Mouse (Mus musculus): ENCODE measurements around the gene Fam129a. TPM values are rescaled to one million over a fixed set of nuclear protein-coding genes. Genes with fewer than 3 reads are reported as not detected.
"Not testable (repeated sequence)": the region's sequence is repeated elsewhere in the genome, so short reads cannot be mapped to it uniquely, and the experiment has no call there.

Gene Fam129a
- polyA plus RNA-seq, 1 experiment from 2014 or later: 0.70 TPM

GRCm38 (mm10) chr1:151595600-151596299, 24.8 kb downstream of the Fam129a start:
- Histone ChIP-seq H3K36me3 (ENCODE audit: control insufficient read depth, insufficient read depth, low read length) (no peaks in the 10 kb centered on the region), H3K9me3 (replicated peaks; ENCODE audit: control insufficient read depth, low read length, poor library complexity, severe bottlenecking) (no peaks in the 10 kb centered on the region), H3K9ac (ENCODE audit: low read depth, low read length) (no peak overlapping the region), H3K4me1 (ENCODE audit: control insufficient read depth, insufficient read depth, low read length) (no peaks in the 10 kb centered on the region), H3K4me2 (ENCODE audit: low read length) (no peak overlapping the region), H3K27ac (ENCODE audit: low read length) (no peak overlapping the region), H3K27me3 (ENCODE audit: control insufficient read depth, insufficient read depth, low read depth, low read length) (no peaks in the 10 kb centered on the region), H3K4me3 (ENCODE audit: low read depth, low read length) (no peak overlapping the region)
- ATAC-seq: no peak
- 27% methylated on average over 12 of the region's 12 CpGs for WGBS

- H3K4me1 ChIP-seq (ENCODE audit: control insufficient read depth, insufficient read depth, low read length): no peaks in the 10 kb centered on the region; the same call in 1 of the 2 replicates
- H3K27ac ChIP-seq (ENCODE audit: low read length): no peak overlapping the region
- H3K4me2 ChIP-seq (ENCODE audit: low read length): no peak overlapping the region
- WGBS: 67% methylated on average over 8 of the region's 8 CpGs
- no peaks in the 10 kb centered on the region for H3K9me3 ChIP-seq (replicated peaks; ENCODE audit: control insufficient read depth, low read length, poor library complexity, severe bottlenecking)
- H3K36me3 ChIP-seq (ENCODE audit: control insufficient read depth, insufficient read depth, low read length): no peaks in the 10 kb centered on the region
- H3K9ac ChIP-seq (ENCODE audit: low read depth, low read length): no peak overlapping the region
- no peak for ATAC-seq
- no peak overlapping the region for H3K4me3 ChIP-seq (ENCODE audit: low read depth, low read length)
- no peaks in the 10 kb centered on the region for H3K27me3 ChIP-seq (ENCODE audit: control insufficient read depth, insufficient read depth, low read depth, low read length)
Measured at GRCm38 (mm10) chr1:151596562-151596961, 25.6 kb downstream of the Fam129a start.

- ATAC-seq: no peak
- Histone ChIP-seq H3K4me3 (ENCODE audit: low read depth, low read length) (no peak overlapping the region), H3K27ac (ENCODE audit: low read length) (no peak overlapping the region), H3K4me2 (ENCODE audit: low read length) (no peak overlapping the region), H3K4me1 (ENCODE audit: control insufficient read depth, insufficient read depth, low read length) (no peaks in the 10 kb centered on the region; the same call in 1 of the 2 replicates), H3K36me3 (ENCODE audit: control insufficient read depth, insufficient read depth, low read length) (no peaks in the 10 kb centered on the region), H3K27me3 (ENCODE audit: control insufficient read depth, insufficient read depth, low read depth, low read length) (no peaks in the 10 kb centered on the region), H3K9me3 (replicated peaks; ENCODE audit: control insufficient read depth, low read length, poor library complexity, severe bottlenecking) (no peaks in the 10 kb centered on the region), H3K9ac (ENCODE audit: low read depth, low read length) (no peak overlapping the region)
- 84% methylated on average over 6 of the region's 6 CpGs for WGBS
Measured at GRCm38 (mm10) chr1:151597677-151598297, 26.8 kb downstream of the Fam129a start.

GRCm38 (mm10) chr1:151598876-151599275, 27.9 kb downstream of the Fam129a start:
- no peak overlapping the region for H3K9ac ChIP-seq (ENCODE audit: low read depth, low read length)
- 93% methylated on average over 2 of the region's 2 CpGs for WGBS

DNA sequence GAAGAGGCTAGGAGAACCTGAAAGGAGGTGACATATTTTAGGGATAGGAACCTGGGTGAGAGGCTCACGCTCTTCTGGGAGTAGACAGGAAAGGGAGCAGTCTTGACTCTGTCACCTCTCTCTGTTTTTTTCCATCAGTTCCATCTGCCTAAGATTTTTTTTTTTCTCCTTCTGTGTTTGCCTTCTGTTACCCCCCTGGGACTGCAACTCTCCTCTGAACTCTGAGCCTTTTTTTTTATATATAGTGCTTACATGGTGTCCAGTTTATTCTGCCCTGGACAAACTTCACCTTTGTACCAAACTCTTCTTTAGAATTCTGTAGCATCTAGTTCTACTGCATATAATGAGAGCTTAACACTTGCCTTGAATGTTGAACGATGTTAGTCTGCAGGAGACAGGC, 33.3 kb downstream of the Fam129a start:
- no peaks in the 10 kb centered on the region for H3K36me3 ChIP-seq (ENCODE audit: control insufficient read depth, insufficient read depth, low read length)
- no peak overlapping the region for H3K4me2 ChIP-seq (ENCODE audit: low read length)
- no peak overlapping the region for H3K4me3 ChIP-seq (ENCODE audit: low read depth, low read length)
- no peaks in the 10 kb centered on the region for H3K27me3 ChIP-seq (ENCODE audit: control insufficient read depth, insufficient read depth, low read depth, low read length)
- no peaks in the 10 kb centered on the region; the same call in 1 of the 2 replicates for H3K4me1 ChIP-seq (ENCODE audit: control insufficient read depth, insufficient read depth, low read length)
- no peak overlapping the region for H3K27ac ChIP-seq (ENCODE audit: low read length)
- ATAC-seq: no peak
- 74% methylated on average over 2 of the region's 2 CpGs for WGBS
- H3K9me3 ChIP-seq (replicated peaks; ENCODE audit: control insufficient read depth, low read length, poor library complexity, severe bottlenecking): no peaks in the 10 kb centered on the region
- H3K9ac ChIP-seq (ENCODE audit: low read depth, low read length): no peak overlapping the region

More at GRCm38 (mm10) chr1:151598876-151599275, 27.9 kb downstream of the Fam129a start:
- no peak for ATAC-seq
- no peak overlapping the region for H3K4me3 ChIP-seq (ENCODE audit: low read depth, low read length)
- H3K27me3 ChIP-seq (ENCODE audit: control insufficient read depth, insufficient read depth, low read depth, low read length): no peaks in the 10 kb centered on the region
- no peak overlapping the region for H3K27ac ChIP-seq (ENCODE audit: low read length)
- H3K4me1 ChIP-seq (ENCODE audit: control insufficient read depth, insufficient read depth, low read length): no peaks in the 10 kb centered on the region; the same call in 1 of the 2 replicates
- H3K9me3 ChIP-seq (replicated peaks; ENCODE audit: control insufficient read depth, low read length, poor library complexity, severe bottlenecking): no peaks in the 10 kb centered on the region
- no peak overlapping the region for H3K4me2 ChIP-seq (ENCODE audit: low read length)
- no peaks in the 10 kb centered on the region for H3K36me3 ChIP-seq (ENCODE audit: control insufficient read depth, insufficient read depth, low read length)

GRCm38 (mm10) chr1:151607957-151608356, 37.0 kb downstream of the Fam129a start:
- H3K27ac ChIP-seq (ENCODE audit: low read length); H3K4me2 ChIP-seq (ENCODE audit: low read length); H3K4me1 ChIP-seq (ENCODE audit: control insufficient read depth, insufficient read depth, low read length); H3K27me3 ChIP-seq (ENCODE audit: control insufficient read depth, insufficient read depth, low read depth, low read length); ATAC-seq; H3K4me3 ChIP-seq (ENCODE audit: low read depth, low read length); H3K9ac ChIP-seq (ENCODE audit: low read depth, low read length); H3K36me3 ChIP-seq (ENCODE audit: control insufficient read depth, insufficient read depth, low read length); H3K9me3 ChIP-seq (replicated peaks; ENCODE audit: control insufficient read depth, low read length, poor library complexity, severe bottlenecking): not testable (repeated sequence)
- WGBS: 86% methylated on average over 3 of the region's 3 CpGs

DNA sequence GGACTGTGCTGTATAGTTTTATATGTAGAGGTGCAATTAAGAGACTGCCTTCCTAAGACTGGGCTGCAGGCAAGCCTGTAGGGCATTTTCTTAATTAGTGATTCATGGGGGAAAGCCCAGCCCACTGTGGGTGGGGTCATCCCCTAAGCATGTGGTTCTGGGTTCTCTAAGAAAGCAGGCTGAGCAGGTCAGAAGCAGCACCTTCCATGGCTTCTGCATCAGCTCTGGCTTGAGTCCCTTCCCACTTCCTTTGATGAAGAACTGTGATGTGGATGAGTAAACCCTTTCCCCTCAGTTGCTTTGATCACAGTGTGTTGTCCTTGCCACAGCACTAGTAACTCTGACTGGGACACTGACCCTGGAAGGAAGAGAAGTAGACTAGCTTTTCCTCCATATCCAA, 39.6 kb downstream of the Fam129a start:
- H3K4me2 ChIP-seq (ENCODE audit: low read length): no peak overlapping the region
- no peaks in the 10 kb centered on the region for H3K9me3 ChIP-seq (replicated peaks; ENCODE audit: control insufficient read depth, low read length, poor library complexity, severe bottlenecking)
- no peaks in the 10 kb centered on the region for H3K27me3 ChIP-seq (ENCODE audit: control insufficient read depth, insufficient read depth, low read depth, low read length)
- H3K36me3 ChIP-seq (ENCODE audit: control insufficient read depth, insufficient read depth, low read length): no peaks in the 10 kb centered on the region
- H3K9ac ChIP-seq (ENCODE audit: low read depth, low read length): no peak overlapping the region
- no peaks in the 10 kb centered on the region for H3K4me1 ChIP-seq (ENCODE audit: control insufficient read depth, insufficient read depth, low read length)
- no peak for ATAC-seq
- no peak overlapping the region for H3K27ac ChIP-seq (ENCODE audit: low read length)
- H3K4me3 ChIP-seq (ENCODE audit: low read depth, low read length): no peak overlapping the region

DNA sequence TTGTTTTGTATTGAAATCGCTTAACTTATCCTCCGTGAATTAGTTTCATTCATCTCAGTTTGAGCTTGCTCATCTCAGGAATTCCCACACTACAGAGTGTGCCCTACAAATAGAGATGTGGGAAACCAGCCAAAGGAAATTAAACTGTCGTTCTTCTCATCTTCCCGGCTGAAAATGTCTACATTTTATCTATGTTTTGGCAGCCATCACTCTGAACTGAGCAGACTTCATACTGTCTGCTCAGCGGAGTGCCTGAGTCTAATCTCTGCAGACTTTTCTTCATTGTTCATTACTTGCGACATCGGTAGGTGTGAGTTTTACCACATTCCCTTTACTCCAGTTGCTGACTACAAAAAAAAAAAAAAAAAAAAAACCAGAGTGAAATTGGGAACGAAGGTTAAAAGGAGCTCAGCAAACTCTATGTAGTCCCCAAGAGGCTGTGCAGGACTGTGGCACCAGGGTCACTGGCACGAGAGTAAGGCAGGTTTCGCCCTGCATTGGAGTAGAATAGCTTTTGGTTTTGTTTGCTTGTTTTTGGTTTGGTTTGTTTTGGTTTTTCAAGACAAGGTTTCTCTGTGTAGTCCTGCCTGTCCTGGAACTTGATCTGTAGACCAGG, 43.4 kb downstream of the Fam129a start:
- H3K4me3 ChIP-seq (ENCODE audit: low read depth, low read length): no peak overlapping the region
- WGBS: 66% methylated on average over 10 of the region's 10 CpGs
- no peak for ATAC-seq

GRCm38 (mm10) chr1:151615625-151616024, 44.6 kb downstream of the Fam129a start:
- ATAC-seq: no peak
- 96% methylated on average over 6 of the region's 6 CpGs for WGBS
- Histone ChIP-seq H3K4me3 (ENCODE audit: low read depth, low read length) (no peak overlapping the region), H3K36me3 (ENCODE audit: control insufficient read depth, insufficient read depth, low read length) (no peaks in the 10 kb centered on the region), H3K9me3 (replicated peaks; ENCODE audit: control insufficient read depth, low read length, poor library complexity, severe bottlenecking) (no peaks in the 10 kb centered on the region), H3K4me2 (ENCODE audit: low read length) (no peak overlapping the region), H3K9ac (ENCODE audit: low read depth, low read length) (no peak overlapping the region), H3K4me1 (ENCODE audit: control insufficient read depth, insufficient read depth, low read length) (no peaks in the 10 kb centered on the region), H3K27me3 (ENCODE audit: control insufficient read depth, insufficient read depth, low read depth, low read length) (no peaks in the 10 kb centered on the region), H3K27ac (ENCODE audit: low read length) (no peak overlapping the region)

More for the DNA sequence above, 43.4 kb downstream of the Fam129a start:
- no peaks in the 10 kb centered on the region for H3K4me1 ChIP-seq (ENCODE audit: control insufficient read depth, insufficient read depth, low read length)
- H3K36me3 ChIP-seq (ENCODE audit: control insufficient read depth, insufficient read depth, low read length): no peaks in the 10 kb centered on the region
- no peak overlapping the region for H3K9ac ChIP-seq (ENCODE audit: low read depth, low read length)
- H3K9me3 ChIP-seq (replicated peaks; ENCODE audit: control insufficient read depth, low read length, poor library complexity, severe bottlenecking): no peaks in the 10 kb centered on the region
- no peaks in the 10 kb centered on the region for H3K27me3 ChIP-seq (ENCODE audit: control insufficient read depth, insufficient read depth, low read depth, low read length)
- H3K27ac ChIP-seq (ENCODE audit: low read length): no peak overlapping the region
- H3K4me2 ChIP-seq (ENCODE audit: low read length): no peak overlapping the region

Data from midbrain, embryonic 16.5 days (tissue).